Mouse (Mus musculus) testis, postnatal 14 days (tissue): Measurements from ENCODE around the gene Gdf3.
"Not testable (repeated sequence)": the region's sequence is repeated elsewhere in the genome, so short reads cannot be mapped to it uniquely, and the experiment has no call there.

Experiments
- DNase-seq: peaks from one replicate; pipeline ENCODE4 v3.0.0; 2021; ENCODE audit warnings: low spot score

Gene Gdf3

GRCm38 (mm10) chr6:122609771-122610170 lies at the start of gene Gdf3:
TSS of gene Gdf3 (minus strand) at chr6:122610087.
- DNase-seq, result no peak

- no peak for DNase-seq
These were observed 49.7 kb upstream of the Gdf3 start for GRCm38 (mm10) chr6:122659567-122659966.

DNA sequence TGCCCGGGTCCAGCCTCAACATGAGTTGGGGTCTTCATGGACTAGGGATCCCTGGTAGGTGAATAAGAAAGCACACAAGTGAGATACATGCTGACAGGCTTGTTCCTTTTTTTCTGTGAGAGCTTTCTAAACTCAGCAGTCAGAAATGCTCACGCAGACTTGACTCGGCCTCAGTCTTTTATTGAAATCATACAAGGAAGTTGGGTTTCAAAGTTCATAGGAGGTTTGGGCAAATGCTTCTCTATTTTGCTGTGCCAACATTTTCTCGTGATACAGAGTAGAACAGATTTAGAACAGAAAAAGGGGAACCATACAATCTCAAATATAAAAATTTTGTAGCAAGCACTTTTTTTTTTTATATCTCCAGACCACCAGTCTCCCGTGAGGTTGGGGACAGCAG lies 47.7 kb upstream of the Gdf3 start:
- no peak for DNase-seq

DNA sequence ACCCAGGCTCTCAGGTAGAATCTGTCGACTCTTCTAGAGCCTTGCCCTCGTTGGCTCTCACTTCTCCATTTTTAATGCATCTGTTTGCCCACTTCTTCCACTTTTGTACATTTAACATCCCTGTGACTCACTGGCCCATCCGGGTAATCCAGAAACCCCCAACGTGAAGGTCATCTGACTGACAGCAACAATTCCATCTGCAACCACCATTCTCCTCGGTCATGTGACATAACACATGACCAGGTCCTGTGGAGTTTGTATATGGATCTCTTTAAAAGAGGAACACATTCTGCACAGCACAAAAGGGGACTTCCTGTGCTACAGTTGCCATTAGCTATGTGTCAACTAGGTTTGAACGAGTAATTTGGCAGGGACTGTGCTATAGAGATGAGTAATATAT lies 44.4 kb upstream of the Gdf3 start:
- no peak for DNase-seq

GRCm38 (mm10) chr6:122650398-122650980 lies 40.6 kb upstream of the Gdf3 start:
- DNase-seq, result no peak

DNA sequence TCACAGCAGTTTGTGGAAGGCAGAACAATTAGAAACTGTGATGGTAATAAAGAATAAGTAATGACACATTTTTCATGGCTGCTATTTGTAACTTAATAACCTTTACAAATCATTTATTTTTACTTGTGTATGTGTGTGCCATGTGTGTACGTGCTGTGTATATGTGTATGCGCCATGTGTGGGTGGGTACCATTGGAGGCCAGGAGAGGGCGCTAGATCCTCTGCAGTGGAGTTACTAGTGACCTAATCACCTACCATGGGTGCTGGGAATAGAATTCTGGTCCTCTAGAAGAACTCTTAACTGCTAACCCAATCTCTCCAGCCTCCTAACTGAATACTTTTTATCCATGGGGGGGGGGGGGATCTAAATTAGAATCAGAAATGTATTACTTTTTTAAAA lies 40.0 kb upstream of the Gdf3 start:
- no peak for DNase-seq

DNA sequence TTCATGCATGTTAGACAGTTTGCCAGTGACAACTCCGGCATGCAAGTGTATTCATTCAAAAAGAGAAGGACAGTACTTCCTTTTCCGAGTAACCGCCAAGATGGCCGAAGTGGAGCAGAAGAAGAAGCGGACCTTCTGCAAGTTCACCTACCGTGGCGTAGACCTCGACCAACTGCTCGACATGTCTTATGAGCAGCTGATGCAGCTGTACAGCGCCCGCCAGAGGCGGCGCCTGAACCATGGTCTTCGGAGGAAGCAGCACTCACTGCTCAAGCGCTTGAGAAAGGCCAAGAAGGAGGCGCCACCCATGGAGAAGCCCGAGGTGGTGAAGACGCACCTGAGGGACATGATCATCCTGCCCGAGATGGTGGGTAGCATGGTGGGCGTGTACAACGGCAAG lies 34.3 kb upstream of the Gdf3 start:
- DNase-seq, result peak; percentile 25

DNA sequence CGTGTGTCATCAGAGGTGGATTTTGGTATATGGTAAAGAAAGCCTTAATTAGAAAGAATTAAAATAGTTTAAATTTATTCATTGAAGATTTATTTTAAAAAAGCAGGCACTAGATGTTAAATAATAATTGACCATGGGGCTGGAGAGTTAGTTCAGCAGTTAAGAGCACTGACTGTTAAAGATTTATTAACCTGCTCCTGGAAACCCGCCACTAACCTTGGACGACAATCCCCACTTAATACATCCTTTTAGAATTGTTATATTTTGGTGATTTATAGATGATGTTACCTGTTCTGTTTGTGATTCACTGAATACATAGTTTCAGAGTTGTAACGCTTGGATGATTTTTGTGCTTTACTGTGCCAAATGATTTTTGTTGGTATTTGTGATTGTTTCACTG lies 27.7 kb upstream of the Gdf3 start:
- DNase-seq, result not testable (repeated sequence)

DNA sequence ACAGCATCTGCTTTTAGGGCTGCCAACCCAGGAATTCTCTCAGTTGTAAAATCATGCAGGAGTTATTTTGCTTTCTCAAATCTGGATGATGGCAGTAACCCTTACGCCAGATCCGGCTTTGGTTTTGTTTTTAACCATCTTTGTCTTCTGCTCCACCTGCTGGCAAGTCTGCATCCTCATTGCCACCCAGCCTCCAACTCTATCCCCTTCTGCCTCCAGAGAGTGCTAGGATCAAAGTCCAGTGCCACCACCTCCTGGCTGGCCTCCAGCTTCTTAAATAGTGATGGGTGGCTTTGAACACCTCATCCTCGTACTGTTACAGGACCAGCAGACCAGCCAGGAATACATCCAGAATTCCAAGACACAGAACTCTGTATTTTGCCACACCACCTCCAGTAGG lies 26.8 kb upstream of the Gdf3 start:
- no peak for DNase-seq

- DNase-seq, result no peak
These were observed 25.4 kb upstream of the Gdf3 start for GRCm38 (mm10) chr6:122635315-122635714.

- no peak for DNase-seq
These were observed 23.5 kb upstream of the Gdf3 start for GRCm38 (mm10) chr6:122633411-122633810.

DNA sequence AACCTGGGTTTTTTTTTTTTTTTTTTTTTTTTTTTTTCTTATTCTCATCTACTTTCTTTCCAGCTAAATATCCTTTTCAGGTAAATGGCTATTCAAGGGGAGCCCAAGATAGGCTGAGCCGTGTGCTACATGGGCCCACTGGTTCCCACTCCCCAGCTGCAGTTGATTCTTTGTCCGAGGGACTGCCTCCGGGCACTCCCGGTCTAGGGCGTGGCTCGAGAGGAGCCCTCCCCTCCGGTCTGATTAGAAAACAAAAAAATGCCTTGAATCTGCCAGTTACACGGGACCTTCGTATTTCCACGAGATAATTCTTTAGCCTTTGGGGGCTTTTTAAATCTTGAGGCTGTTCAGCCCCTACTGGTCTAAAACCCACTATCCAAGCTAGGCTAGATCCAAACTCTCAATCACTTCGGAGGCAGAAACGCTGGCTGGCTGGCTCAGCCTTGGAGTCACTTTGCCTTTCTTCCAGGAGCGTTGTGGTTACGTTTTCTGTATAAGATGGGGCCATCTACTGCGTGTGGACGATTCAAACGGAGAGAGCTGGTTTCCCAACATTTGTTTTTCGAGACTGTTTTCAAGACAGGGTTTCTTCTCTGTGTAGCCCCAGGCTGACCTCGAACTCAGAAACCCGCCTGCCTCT lies 17.7 kb upstream of the Gdf3 start:
- no peak for DNase-seq

- no peak for DNase-seq
These were observed 16.2 kb upstream of the Gdf3 start, which contains the start of gene Dppa3 for GRCm38 (mm10) chr6:122626110-122626509. TSS of gene Dppa3 (plus strand) at chr6:122626410.

DNA sequence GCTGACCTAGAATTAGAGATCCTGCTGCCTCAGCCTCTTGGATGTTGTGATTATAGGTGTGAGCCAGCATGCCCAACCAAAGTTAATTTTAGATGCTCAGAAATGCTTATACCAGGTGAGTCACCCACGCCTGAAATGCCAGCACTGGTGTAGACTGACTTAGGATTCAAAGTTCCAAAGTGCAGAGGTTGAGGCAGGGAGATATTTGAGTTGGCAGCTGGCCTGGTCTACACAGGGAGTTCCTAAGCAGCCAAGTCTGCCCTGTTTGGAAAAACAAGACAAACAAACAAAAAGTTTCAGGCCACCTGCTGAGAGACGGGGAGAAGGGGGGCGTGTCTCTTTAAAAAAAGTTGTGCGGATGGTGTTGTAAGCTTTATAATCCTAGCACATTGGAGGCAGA lies 15.3 kb upstream of the Gdf3 start:
- no peak for DNase-seq

DNA sequence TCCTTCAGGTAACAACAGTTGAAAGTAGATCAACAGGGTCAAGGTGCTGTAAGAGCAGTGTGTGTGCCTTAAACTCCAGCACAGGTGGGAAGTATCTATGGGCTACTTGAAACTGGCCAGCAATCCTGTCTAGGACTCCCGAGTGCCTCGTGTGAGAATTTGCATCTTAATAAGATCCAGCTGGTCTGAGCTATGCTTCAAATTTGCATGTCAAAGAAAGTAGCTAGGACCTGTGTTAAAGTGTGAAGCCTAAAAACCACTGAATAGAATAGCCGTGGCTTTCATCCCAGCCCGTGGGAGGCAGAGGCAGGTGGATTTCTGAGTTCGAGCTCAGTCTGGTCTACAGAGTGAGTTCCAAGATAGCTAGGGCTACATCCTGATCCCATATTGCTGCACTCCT lies 14.6 kb upstream of the Gdf3 start:
- no peak for DNase-seq

DNA sequence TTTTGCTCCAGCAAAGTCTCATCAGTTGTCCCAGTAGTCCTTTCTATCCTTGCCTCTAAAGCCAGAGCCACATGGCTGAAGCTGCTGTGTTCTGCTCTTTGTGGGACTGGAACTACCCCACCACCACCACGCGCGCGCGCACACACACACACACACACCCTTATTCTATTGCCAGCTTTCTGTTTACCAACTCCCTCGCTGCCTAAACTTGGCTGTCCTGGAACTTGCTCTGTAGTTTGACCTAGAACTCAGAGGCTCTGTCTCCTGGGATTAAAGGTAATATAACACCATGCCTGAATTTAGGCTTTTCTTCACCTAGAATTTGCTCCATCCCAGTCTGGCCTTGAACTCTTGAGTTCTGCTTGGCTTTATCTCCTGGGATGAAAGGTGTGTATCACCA lies 11.2 kb upstream of the Gdf3 start:
- no peak for DNase-seq

DNA sequence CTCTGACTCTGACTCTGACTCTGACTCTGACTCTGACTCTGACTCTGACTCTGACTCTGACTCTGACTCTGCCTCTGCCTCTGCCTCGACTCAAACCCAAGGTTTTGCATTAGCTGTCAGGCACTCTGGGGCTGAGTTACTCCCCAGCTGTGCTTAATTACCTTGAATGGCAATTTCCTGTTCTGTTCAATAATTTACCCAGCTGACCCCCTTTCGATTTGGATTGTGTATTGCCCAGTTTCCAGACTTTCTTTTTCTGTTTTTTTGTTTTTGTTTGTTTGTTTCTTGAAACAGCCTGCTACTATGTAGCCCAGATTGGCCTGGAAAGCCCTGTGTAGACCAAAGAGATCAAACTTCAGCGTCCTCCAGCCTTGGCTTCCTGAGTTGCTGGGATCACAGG lies 6.1 kb upstream of the Gdf3 start:
- DNase-seq, result no peak

DNA sequence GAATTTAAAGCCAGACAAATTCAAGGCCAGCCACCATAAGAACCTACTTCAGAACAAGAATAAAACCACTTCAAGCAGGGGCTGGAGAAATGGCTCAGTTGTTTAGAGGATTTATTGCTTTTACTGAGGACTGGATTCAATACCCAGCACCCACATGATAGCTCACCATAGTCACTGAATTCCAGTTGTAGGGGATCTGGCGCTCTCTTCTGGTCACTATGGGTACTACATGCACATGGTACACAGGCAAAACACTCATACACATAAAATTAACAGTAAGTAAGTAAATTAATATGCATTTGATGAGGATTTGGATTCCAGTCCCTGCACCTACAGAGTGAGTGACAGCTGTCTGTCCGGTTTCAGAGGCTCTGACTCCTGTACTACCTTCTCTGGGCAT lies 4.2 kb upstream of the Gdf3 start:
- DNase-seq, result no peak

GRCm38 (mm10) chr6:122612426-122612825 lies 2.5 kb upstream of the Gdf3 start:
- DNase-seq, result no peak

- no peak for DNase-seq
These were observed 534 bp downstream of the Gdf3 start for GRCm38 (mm10) chr6:122609377-122609728.

DNA sequence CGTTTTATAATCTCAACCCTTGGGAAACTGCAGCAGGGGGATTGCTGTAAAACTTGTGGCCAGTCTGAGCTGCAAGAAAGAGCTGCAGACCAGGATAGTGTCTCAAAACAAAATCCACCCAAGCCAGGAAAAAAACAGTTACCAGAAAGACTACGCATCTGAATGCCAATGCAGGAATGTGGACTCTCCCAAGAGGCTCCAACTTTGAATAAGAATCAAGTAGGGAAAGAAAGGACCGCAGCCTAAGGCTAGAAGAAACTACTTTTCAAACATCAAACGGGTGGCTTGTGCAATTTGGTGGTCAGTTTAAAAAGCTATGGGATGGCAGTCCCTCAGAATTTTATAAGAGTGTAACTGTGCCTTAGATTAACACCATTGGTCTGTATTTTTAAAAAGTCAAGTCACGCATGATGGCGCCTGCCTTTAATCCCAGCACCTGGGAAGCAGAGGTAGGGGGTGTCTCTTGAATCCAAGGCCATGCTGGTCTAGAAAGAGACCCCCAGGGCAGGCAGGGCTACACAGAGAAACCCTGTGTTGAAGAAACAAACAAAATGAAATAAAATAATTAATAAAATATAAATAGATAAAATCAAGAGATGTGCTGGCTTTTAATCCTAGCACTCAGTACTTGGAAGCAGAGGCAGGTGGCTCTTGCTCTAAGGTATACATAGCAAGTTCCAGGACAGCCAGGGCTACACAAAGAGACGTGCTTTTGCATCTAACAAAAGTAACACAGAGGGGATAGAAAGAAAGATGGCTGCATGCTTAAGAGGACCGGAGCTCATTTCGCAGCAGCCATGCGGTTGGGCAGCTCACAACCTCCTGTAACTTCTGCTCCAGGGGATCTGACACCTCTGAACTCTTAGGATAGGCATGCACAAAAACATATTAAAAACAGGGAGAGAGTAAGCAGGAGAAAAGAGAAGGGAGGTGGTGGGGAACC lies 1.2 kb downstream of the Gdf3 start:
- no peak for DNase-seq

- DNase-seq, result no peak
These were observed 2.2 kb downstream of the Gdf3 start for GRCm38 (mm10) chr6:122607700-122608099.

GRCm38 (mm10) chr6:122606661-122607060 lies 3.2 kb downstream of the Gdf3 start:
- DNase-seq, result no peak
